Mouse (Mus musculus): ENCODE data around the gene Nkx1-1.

GRCm38 (mm10) chr5:33431173-33432005 lies 2.4 kb downstream of the Nkx1-1 start:
- TF ChIP-seq CHD2 (IDR thresholded peaks at IDR 0.05; ENCODE audit: low read depth, low read length) = no peak
- no peak for TF ChIP-seq ZNF384 (IDR thresholded peaks at IDR 0.05; ENCODE audit: low read depth, low read length)
- TF ChIP-seq ZC3H11A (IDR thresholded peaks at IDR 0.05; ENCODE audit: borderline replicate concordance, low read depth, low read length) = no peak
- TF ChIP-seq HCFC1 (IDR thresholded peaks at IDR 0.05; ENCODE audit: borderline replicate concordance, insufficient read depth, low read length) = no peak
- no peak for TF ChIP-seq MAFK (IDR thresholded peaks at IDR 0.05; ENCODE audit: insufficient read depth, low read depth, low read length)

Data from ES-E14 (cell line).